Mouse (Mus musculus) lung, adult 2 months (tissue): Measurements from ENCODE around the gene Hist1h2af. TPM values are rescaled to one million over a fixed set of nuclear protein-coding genes. Genes with fewer than 3 reads are reported as not detected.
"Not testable (repeated sequence)": the region's sequence is repeated elsewhere in the genome, so short reads cannot be mapped to it uniquely, and the experiment has no call there.

Source experiments
- DNase-seq: peaks from one replicate; pipeline ENCODE4 v3.0.0; 2022
- H3K4me1 ChIP-seq: fragments of 200-500 bp; 2 replicates; pipeline ENCODE4 v1.6.1; 2011; ENCODE audit warnings: low read length; ENCODE audit not compliant: control insufficient read depth, insufficient read depth
- H3K4me3 ChIP-seq: fragments of 200-500 bp; replicated peaks from 2 replicates; pipeline ENCODE3; 2011; ENCODE audit warnings: low read depth, mild to moderate bottlenecking, control low read depth, low read length; ENCODE audit errors: extremely low read depth
- CTCF ChIP-seq: fragments of 200-500 bp; IDR thresholded peaks from 2 replicates; pipeline ENCODE4 v1.5.1; 2011; ENCODE audit warnings: mild to moderate bottlenecking, low read length, control low read depth; ENCODE audit not compliant: insufficient read depth
- POLR2A ChIP-seq: fragments of 200-500 bp; IDR thresholded peaks from 2 replicates; pipeline ENCODE4 v1.6.1; 2011; ENCODE audit warnings: low read depth, mild to moderate bottlenecking, control low read depth, low read length, borderline replicate concordance; ENCODE audit errors: extremely low read depth
- WGBS: fragments of 180-500 bp; shearing (Covaris S2); methylation state at CpG from one replicate; pipeline ENCODE4 v1.1.7; 2018; 5-methylcytosine and 5-hydroxymethylcytosine counted together
- polyA plus RNA-seq: library from polyadenylated mRNA; depleted of rRNA; stranded (reverse); fragments of >200 nt; gene quantifications from 2 replicates; pipeline ENCODE4 v1.2.3, GENCODE M21; 2012

The Hist1h2af gene
- polyA plus RNA-seq, 1 experiment = 47.1 TPM

- Histone ChIP-seq H3K4me3 (no peak overlapping the region), H3K4me1 (peaks cover 2% of the 10 kb centered on the region)
- TF ChIP-seq POLR2A = no peak
- no peak for TF ChIP-seq CTCF
- 19% methylated on average over 9 of the region's 9 CpGs for WGBS
- no peak for DNase-seq
Observed at GRCm38 (mm10) chr13:23532262-23533075, 1.2 kb upstream of the Hist1h2af start.

DNA sequence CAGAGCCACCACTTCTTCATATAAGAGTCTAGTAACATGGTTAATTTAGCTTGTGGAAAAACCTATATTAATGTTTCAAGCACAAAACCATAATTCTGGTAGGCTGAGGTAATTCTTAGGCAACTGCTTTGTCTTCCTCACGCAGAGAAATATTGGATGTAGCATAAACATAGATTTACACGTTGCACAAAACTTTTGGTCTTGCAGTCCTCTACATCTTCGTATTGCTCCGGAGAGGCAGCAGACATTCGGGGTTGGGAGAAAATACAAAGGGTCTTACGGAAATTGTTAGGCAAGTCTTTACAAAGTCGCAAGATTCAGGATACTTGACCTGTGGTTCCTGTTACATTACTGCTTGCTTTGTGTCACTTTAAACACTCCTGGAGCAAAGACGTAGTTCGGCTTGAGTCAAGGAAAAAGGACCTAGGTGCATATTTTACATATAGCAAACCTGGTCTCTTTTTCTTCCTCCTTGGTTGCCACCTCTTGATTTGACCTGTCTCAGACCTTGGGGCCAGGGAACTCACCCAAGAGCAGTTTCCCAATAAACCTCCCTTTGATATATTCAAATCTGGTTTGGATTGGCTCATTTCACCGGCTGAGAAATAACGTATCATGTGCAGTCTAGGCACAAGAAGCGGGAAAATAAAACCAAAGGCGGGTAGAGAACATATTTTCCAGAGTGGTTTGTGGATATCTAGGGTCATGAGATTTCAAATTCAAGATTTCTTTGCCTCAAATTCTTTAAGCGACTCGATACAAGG is 844 bp downstream of the Hist1h2af start:
- peak overlapping the region; percentile 13 for H3K4me3 ChIP-seq
- DNase-seq = no peak
- under 1% methylated on average over 15 of the region's 15 CpGs for WGBS
- peaks cover 2% of the 10 kb centered on the region for H3K4me1 ChIP-seq
- no peak for TF ChIP-seq POLR2A
- TF ChIP-seq CTCF = no peak

DNA sequence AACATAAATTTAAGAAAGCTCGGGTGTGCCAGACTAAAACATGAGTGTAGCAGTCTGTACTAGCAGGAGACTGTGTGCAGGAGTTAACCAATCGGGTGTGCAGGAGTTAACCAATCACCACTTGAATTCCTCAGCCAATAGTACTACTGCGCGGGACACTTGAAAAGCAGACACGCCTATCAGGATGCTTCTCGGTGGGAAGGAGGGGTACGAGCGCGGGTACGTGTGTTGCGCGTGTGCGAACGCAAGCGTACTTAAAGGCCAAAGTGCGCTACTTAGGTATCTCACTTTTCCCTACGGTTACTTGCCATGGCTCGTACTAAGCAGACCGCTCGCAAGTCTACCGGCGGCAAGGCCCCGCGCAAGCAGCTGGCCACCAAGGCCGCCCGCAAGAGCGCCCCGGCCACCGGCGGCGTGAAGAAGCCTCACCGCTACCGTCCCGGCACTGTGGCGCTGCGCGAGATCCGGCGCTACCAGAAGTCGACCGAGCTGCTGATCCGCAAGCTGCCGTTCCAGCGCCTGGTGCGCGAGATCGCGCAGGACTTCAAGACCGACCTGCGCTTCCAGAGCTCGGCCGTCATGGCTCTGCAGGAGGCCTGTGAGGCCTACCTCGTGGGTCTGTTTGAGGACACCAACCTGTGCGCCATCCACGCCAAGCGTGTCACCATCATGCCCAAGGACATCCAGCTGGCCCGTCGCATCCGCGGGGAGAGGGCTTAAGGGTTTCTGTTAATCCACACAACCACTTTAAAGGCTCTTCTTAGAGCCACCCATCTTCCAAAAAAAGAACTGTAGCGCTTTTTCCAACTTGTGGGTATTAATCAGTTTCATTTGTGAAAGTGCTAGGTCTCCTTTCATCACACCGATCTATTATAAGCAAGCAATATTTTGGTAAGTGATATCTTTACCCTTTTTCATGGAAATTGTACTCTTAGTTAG is 1.7 kb downstream of the Hist1h2af start, which contains the start of gene Hist1h3g:
TSS of gene Hist1h3g (plus strand) at position 286 of the 939 bp plus-strand sequence.
- peak within 1 kb of the TSS; percentile 59 for H3K4me3 ChIP-seq
- not testable (repeated sequence) for H3K4me1 ChIP-seq
- DNase-seq = peak; percentile 78
- WGBS = 1% methylated on average over 49 of the region's 62 CpGs

GRCm38 (mm10) chr13:23536076-23536822 is 2.5 kb downstream of the Hist1h2af start:
- WGBS = 17% methylated on average over 7 of the region's 7 CpGs
- no peak for DNase-seq
- peaks cover 2% of the 10 kb centered on the region; the same call in 1 of the 2 replicates for H3K4me1 ChIP-seq
- no peak for TF ChIP-seq CTCF
- TF ChIP-seq POLR2A = no peak
- no peak overlapping the region for H3K4me3 ChIP-seq

- no peak for DNase-seq
- WGBS = 64% methylated on average over 3 of the region's 3 CpGs
- peaks cover 2% of the 10 kb centered on the region; the same call in 1 of the 2 replicates for H3K4me1 ChIP-seq
- TF ChIP-seq CTCF = no peak
- TF ChIP-seq POLR2A = no peak
- no peak overlapping the region for H3K4me3 ChIP-seq
Observed at GRCm38 (mm10) chr13:23537006-23537710, 3.5 kb downstream of the Hist1h2af start.

DNA sequence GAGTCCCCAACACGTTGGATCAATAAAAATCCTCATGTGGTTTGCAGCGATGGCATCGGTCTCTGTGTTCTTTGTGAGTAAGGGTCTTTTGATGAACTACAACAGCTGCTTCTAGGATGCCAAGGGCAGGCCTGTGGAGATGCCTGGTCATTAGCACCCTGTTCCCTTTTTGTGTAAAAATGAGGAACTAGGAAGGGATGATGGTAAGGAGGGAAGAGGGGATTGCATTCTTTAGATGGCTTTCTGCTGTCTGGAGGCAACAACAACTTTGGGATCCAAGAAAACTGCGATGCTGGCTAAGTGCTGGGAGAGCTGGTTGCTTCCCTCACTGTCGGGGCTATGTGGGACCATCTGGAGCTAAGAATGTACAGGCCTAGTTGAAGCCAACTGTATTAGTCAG is 4.5 kb downstream of the Hist1h2af start:
- no peak overlapping the region for H3K4me3 ChIP-seq
- H3K4me1 ChIP-seq = peaks cover 2% of the 10 kb centered on the region; the same call in 1 of the 2 replicates
- no peak for DNase-seq
- TF ChIP-seq POLR2A (no peak), CTCF (no peak)
- 81% methylated on average over 5 of the region's 5 CpGs for WGBS

GRCm38 (mm10) chr13:23539821-23540220 is 6.1 kb downstream of the Hist1h2af start:
- 58% methylated on average over 1 of the region's 1 CpGs for WGBS
- H3K4me1 ChIP-seq, H3K4me3 ChIP-seq, DNase-seq: not testable (repeated sequence)

- 88% methylated on average over 3 of the region's 3 CpGs for WGBS
- peaks cover 2% of the 10 kb centered on the region; the same call in 1 of the 2 replicates for H3K4me1 ChIP-seq
- TF ChIP-seq POLR2A = no peak
- H3K4me3 ChIP-seq = no peak overlapping the region
- DNase-seq = no peak
Observed at GRCm38 (mm10) chr13:23541497-23541896, 7.8 kb downstream of the Hist1h2af start.

GRCm38 (mm10) chr13:23542225-23542980 is 8.7 kb downstream of the Hist1h2af start:
- H3K4me3 ChIP-seq = peak overlapping the region; percentile 41
- not testable (repeated sequence) for DNase-seq, H3K4me1 ChIP-seq
- 14% methylated on average over 3 of the region's 3 CpGs for WGBS
